Mouse (Mus musculus): Measurements from ENCODE around the gene Kcnmb1. TPM values are rescaled to one million over a fixed set of nuclear protein-coding genes. Genes with fewer than 3 reads are reported as not detected.

Kcnmb1 gene
- total RNA-seq, 2 experiments from 2014 or later = 0.10 to 0.20 TPM

GRCm38 (mm10) chr11:34000416-34000815, 37.6 kb downstream of the Kcnmb1 start:
- DNase-seq (ENCODE audit: low spot score in 2 of 2) = no peak

- peak in 1 of 2 experiments; percentile 36 for DNase-seq (ENCODE audit: low spot score in 2 of 2)
Observed at GRCm38 (mm10) chr11:34001938-34002592, 39.3 kb downstream of the Kcnmb1 start.

- DNase-seq (ENCODE audit: low spot score in 2 of 2) = no peak
Observed at GRCm38 (mm10) chr11:34002593-34002965, 39.8 kb downstream of the Kcnmb1 start.

DNA sequence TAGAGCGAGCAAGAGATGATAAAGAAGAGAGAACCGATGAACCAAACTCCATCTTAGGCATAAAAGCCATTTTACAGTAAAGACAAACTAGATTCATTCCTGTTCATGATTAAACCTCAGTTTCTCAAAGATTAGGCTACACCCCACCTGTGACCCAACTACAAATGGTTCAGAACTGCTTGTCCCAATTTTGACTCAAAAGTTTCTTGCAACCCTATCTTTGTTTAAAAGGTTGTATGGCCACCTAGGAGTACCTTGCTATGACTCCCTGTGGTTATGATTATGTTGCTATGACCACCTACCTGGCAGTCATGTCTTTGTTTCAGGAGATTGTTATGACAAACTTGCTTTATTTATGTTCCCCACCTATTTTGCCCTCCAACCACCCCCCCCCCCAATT, 44.8 kb downstream of the Kcnmb1 start:
- DNase-seq (ENCODE audit: low spot score in 2 of 2) = no peak

GRCm38 (mm10) chr11:34008214-34008613, 45.4 kb downstream of the Kcnmb1 start:
- DNase-seq (ENCODE audit: low spot score in 2 of 2) = no peak

- peak; percentile 26 to 28 for DNase-seq (ENCODE audit: low spot score in 2 of 2)
Observed at GRCm38 (mm10) chr11:34008702-34009101, 45.9 kb downstream of the Kcnmb1 start.

DNA sequence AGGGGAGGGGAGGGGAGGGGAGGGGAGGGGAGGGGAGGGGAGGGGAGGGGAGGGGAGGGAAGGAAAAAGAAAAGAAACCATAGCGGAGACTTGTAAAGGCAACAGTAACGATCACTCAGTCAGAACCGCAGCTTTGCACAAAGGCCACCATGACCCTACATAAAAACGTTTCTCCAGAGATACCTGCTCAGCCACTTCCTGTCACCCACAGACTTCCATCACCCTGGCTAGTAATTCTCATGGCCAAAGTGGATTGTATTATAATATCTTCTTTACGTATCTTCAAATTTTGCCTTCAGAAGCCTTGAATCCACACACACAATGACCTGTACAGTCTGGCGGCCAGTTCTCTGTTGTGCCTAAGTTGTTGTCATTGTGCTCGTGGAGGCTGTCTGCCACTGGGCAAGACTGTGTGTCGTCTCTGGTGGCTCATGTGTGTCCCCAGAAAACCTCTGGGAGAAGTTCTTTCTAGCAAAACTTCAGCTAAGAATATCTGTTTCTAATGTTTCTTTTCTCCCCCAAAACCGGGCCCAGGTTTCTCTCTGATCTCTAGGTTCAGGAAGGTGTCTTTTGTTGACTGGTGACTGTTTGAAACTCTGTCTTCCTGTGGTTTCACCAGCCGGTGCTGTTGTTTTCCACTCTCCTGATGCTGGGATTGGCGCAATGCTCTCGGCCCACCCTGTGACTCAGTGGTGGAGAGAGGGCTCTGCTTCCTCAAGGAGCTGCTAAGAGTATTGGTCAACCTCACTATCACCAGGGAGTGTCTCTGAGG, 46.7 kb downstream of the Kcnmb1 start:
- no peak for DNase-seq (ENCODE audit: low spot score in 2 of 2)

DNA sequence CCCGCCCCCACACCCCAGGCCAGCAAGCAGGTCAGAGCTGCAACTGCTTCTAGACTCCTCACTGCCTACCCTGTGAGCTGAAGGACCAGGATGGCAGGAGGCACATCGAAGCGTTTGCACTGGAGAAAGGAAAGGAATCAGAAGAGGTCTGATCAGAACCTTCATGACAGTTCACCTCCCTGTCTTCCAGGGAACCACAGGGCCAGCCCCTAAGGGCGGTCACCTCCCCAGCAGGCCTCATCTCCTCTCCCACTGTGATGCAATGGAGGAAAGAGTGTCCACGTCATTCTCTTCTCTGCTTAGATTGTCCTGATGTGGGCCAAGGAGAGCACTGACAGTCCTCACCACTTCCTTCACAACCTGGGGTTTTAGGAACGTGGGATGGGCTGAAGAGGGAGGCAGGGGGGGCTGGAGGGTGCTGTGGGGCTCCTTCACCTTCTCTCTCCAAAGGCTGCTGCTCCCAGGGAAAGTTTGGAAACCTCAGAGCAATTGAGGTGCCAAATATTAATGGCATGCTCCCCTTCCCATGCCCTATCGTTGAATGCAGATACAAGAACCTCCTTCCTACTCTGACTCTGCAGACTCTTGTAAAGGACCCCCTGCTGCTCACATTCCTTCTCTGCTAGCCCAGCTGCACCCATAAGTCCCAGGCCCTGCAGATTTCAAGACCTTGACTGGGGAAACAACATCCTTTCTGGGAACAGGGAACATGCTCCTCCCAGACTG, 47.5 kb downstream of the Kcnmb1 start:
- no peak for DNase-seq (ENCODE audit: low spot score in 2 of 2)

DNA sequence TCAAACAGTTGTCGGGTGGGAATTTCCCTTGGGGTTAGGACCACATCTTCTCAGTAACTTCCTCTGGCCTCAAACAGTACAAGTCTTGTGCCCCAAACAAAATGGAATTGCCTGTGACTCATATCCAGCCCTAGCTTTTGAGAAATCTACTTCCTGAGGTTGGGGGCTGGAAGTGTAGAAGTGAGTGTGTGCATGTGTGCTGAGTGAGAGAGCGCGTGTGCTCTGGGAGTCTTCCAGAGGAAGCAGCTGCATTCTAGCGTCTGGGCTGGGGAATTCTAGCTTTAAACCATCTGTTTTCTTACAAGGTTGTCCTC, 48.0 kb downstream of the Kcnmb1 start:
- DNase-seq (ENCODE audit: low spot score in 2 of 2) = peak in 1 of 2 experiments; percentile 22

DNA sequence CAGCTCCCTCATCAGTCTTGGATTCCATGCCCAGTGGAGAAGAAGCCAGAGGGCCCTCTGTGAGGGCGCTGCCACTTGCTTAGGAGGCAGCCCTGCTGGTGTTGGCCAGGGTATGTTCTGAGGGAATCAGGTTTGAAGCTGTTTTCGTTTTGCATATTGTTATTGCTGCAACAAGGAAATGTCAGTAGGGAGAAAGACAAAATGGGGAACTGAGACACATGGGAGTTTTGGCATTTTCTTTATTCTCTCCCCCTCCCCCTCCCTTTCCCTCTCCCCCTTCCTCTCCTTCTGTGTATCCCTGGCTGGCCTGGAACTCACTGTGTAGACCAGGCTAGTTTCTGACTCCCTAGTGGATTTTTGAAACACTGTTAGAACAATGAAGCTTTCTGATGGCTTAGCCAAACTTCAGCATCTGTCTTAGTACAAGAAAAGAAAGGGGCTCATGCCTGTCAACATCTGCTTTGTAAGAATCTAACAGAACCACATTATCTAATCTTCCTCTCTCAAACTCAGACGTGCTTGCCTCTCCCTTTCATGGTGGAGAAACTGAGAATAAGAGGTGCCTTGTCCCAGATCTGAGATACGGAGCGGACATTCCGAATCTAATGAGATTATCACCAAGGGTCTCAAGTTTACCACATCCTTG, 49.3 kb downstream of the Kcnmb1 start:
- DNase-seq (ENCODE audit: low spot score in 2 of 2) = no peak

Other genes starting within 250 kb of the Kcnmb1 start
- under 1 TPM; 0.21 to 0.47 TPM for gene Kcnip1, start 30.1 kb downstream of the Kcnmb1 start, total RNA-seq (2021)
- 1 to 10 TPM; 3.3 to 3.4 TPM for gene Lcp2, start 83.9 kb downstream of the Kcnmb1 start, total RNA-seq (2021)
- gene 4930469K13Rik, start 135.5 kb downstream of the Kcnmb1 start, total RNA-seq (2021) = not detected
- not detected for gene Foxi1, start 245.1 kb downstream of the Kcnmb1 start, total RNA-seq (2021)

Data from gastrocnemius, postnatal 4 days (tissue).